Mouse (Mus musculus) lung, embryonic 14.5 days (tissue): Measurements from ENCODE around the gene Mettl2. TPM values are rescaled to one million over a fixed set of nuclear protein-coding genes. Genes with fewer than 3 reads are reported as not detected.
"Not testable (repeated sequence)": the region's sequence is repeated elsewhere in the genome, so short reads cannot be mapped to it uniquely, and the experiment has no call there.

Experiments used
- ATAC-seq: fragments of 200-750 bp; cut with Nextera tagmentation; 2 replicates; pipeline ENCODE4 v1.8.0; 2017; ENCODE audit warnings: mild to moderate bottlenecking, moderate TSS enrichment, moderate library complexity; ENCODE audit not compliant: insufficient read depth
- DNase-seq: peaks from one replicate; pipeline ENCODE4 v3.0.0-alpha.2; 2015
- H3K27ac ChIP-seq: fragments of 300-500 bp; sonication (generic); 2 replicates; pipeline ENCODE4 v1.5.1; 2014; ENCODE audit warnings: low read depth, mild to moderate bottlenecking, moderate library complexity
- H3K27me3 ChIP-seq: fragments of 300-500 bp; sonication (generic); 2 replicates; pipeline ENCODE4 v1.6.1; 2014; ENCODE audit warnings: low read length, control low read depth; ENCODE audit not compliant: insufficient read depth
- H3K36me3 ChIP-seq: fragments of 300-500 bp; sonication (generic); 2 replicates; pipeline ENCODE4 v1.6.1; 2014; ENCODE audit warnings: control low read depth; ENCODE audit not compliant: insufficient read depth
- H3K4me1 ChIP-seq: fragments of 300-500 bp; sonication (generic); 2 replicates; pipeline ENCODE4 v1.6.1; 2014; ENCODE audit warnings: antibody characterized with exemption, control low read depth; ENCODE audit not compliant: insufficient read depth
- H3K4me2 ChIP-seq: fragments of 300-500 bp; sonication (generic); 2 replicates; pipeline ENCODE4 v1.6.1; 2014; ENCODE audit warnings: mild to moderate bottlenecking
- H3K4me3 ChIP-seq: fragments of 300-500 bp; sonication (generic); 2 replicates; pipeline ENCODE4 v1.5.1; 2014; ENCODE audit warnings: low read depth, low read length
- H3K9ac ChIP-seq: fragments of 300-500 bp; sonication (generic); 2 replicates; pipeline ENCODE4 v1.6.1; 2014
- H3K9me3 ChIP-seq: fragments of 300-500 bp; sonication (generic); 2 replicates; pipeline ENCODE4 v1.6.1; 2016; ENCODE audit warnings: low read depth, low read length, control low read depth
- CTCF ChIP-seq: IDR thresholded peaks from 2 replicates; pipeline ENCODE4 v1.5.1; 2016; ENCODE audit warnings: antibody characterized with exemption, low read depth
- WGBS: fragments of 180-500 bp; shearing (Covaris S2); extraction: QIAGEN DNeasy Blood & Tissue Kit; methylation state at CpG from one replicate; pipeline ENCODE4 v1.1.7; 2014; 5-methylcytosine and 5-hydroxymethylcytosine counted together
- polyA plus RNA-seq: library from polyadenylated mRNA; unstranded; fragments of >200 nt; fragmentation: Nextera tagmentation; extraction: Ambion mirVana; gene quantifications from 2 replicates; pipeline ENCODE4 v1.2.1, GENCODE M21; 2014

Mettl2 gene
- 43.3 and 46.8 TPM in 2 replicates for polyA plus RNA-seq

DNA sequence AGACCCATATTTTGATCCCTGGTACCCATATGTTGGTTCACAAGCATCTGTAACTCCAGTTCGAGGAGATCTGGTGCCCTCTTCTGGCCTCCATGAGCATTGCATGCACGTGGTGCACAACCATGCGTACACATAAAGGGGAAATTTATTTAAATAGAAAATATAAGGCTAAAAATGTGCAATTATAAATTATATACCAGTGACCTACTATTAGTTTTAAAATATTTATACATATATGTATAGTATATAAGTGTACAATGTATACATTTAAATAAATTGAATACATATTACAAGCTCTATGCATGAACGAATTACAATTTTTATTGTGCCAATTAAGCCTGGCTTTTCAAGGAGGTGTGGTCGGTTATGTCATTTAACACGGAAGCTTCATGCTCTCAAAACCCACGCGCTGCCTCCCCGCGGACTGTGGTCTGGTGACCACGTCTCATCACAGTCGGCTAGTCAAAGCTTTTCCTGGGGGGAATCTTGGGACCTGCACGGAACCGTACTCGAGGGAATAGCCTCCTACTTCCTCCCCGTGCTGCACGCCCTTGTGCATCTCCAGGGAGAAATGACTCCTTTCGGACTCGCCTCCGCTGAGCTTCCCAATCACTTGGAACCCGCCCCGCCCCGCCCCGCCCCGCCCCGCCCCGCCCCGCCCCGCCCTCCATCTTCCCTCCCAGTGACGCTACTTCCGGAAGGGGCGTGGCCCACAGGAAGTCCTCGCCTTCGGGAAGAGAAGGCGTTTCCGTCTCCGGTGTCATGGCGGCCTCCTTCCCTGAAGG lies at the start of gene Mettl2:
Gene Mettl2 (plus strand): TSS at position 691 of the 785 bp plus-strand sequence.
- Histone ChIP-seq H3K36me3 (peaks cover 22% of the 10 kb centered on the region), H3K9me3 (no peaks in the 10 kb centered on the region), H3K4me2 (peak within 1 kb of the TSS; percentile 83), H3K27me3 (no peaks in the 10 kb centered on the region), H3K4me3 (peak within 1 kb of the TSS; percentile 99), H3K27ac (peak within 1 kb of the TSS; percentile 84; the same call in 1 of the 2 replicates), H3K9ac (peak within 1 kb of the TSS; percentile 71), H3K4me1 (peaks cover 7% of the 10 kb centered on the region)
- WGBS, result 1% methylated on average over 38 of the region's 38 CpGs
- peak; percentile 77 for TF ChIP-seq CTCF
- ATAC-seq (peak; percentile 90), DNase-seq (peak; percentile 95)

DNA sequence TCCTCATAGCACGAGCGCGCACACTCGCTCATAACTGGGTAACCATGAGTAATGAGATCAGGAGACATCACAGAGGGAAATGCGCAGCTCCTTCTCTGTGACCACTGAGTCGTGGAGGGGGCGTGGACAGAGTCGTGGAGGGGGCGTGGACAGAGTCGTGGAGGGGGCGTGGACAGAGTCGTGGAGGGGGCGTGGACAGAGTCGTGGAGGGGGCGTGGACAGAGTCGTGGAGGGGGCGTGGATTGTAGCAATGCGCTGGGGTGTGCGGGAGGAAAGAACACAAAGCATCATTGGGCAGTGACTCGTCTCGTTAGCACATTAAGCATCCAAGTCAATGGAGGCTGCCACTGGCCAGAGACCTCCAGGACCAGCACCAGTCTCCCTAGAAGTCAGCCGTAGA lies 13.8 kb upstream of the Mettl2 start:
- H3K4me1 ChIP-seq, H3K9ac ChIP-seq, H3K4me3 ChIP-seq, ATAC-seq, H3K4me2 ChIP-seq, H3K9me3 ChIP-seq, H3K27ac ChIP-seq, H3K27me3 ChIP-seq, H3K36me3 ChIP-seq, DNase-seq: not testable (repeated sequence)
- WGBS, result 70% methylated on average over 22 of the region's 22 CpGs

DNA sequence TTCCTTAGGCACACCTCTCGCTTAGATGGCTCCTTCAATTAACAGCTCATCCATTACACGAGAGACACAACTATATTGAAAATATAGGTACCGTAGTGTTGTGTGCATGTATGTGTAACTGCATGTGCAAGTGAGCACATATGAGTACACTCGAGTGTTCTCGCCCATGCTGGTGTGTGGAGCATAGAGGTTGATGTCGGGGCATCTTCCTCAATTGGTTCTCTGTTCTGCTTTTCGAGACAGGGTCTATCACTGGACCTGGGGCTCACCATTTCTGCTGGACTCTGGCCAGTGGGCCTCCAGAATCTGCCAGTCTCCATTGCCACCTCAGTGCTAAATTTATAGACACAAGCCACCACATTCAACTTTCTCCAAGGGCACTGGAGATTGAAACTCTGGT lies 8.4 kb upstream of the Mettl2 start:
- Histone ChIP-seq H3K27me3 (no peaks in the 10 kb centered on the region), H3K4me2 (no peak overlapping the region), H3K36me3 (no peaks in the 10 kb centered on the region), H3K4me3 (no peak overlapping the region), H3K9ac (no peak overlapping the region), H3K9me3 (no peaks in the 10 kb centered on the region), H3K4me1 (no peaks in the 10 kb centered on the region), H3K27ac (no peak overlapping the region)
- DNase-seq (no peak), ATAC-seq (no peak)
- no peak for TF ChIP-seq CTCF
- WGBS, result 78% methylated on average over 7 of the region's 7 CpGs

DNA sequence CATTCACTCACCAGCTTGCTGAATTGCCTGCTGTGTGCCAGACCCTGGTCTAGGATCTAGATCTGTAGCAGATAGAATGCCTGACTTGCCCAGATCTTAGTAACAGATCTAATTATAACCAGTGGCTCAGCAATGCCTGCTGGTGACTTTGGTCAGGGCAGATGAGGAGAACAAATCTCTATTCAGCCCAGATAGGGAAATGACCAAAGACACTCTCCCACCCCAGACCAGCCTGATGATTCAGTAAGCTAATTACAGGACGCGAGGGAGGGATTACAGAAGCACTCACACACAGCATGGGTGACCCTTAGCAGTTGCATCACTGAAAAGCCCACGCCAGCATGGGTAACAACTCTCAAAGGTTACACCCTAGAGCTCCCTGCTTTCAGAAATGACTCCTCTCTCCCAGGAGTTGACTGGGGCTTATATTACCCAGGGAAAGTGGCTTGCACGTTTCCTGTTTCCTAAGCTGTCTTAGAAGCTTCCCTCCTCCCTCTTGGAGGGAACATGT lies 5.6 kb upstream of the Mettl2 start:
- ATAC-seq (no peak), DNase-seq (no peak)
- H3K4me3 ChIP-seq, result no peak overlapping the region
- H3K36me3 ChIP-seq, result no peaks in the 10 kb centered on the region
- TF ChIP-seq CTCF, result no peak
- H3K4me1 ChIP-seq, result no peaks in the 10 kb centered on the region
- 22% methylated on average over 4 of the region's 4 CpGs for WGBS
- no peak overlapping the region for H3K4me2 ChIP-seq
- H3K27me3 ChIP-seq, result no peaks in the 10 kb centered on the region
- H3K9me3 ChIP-seq, result no peaks in the 10 kb centered on the region
- H3K27ac ChIP-seq, result no peak overlapping the region
- H3K9ac ChIP-seq, result no peak overlapping the region

DNA sequence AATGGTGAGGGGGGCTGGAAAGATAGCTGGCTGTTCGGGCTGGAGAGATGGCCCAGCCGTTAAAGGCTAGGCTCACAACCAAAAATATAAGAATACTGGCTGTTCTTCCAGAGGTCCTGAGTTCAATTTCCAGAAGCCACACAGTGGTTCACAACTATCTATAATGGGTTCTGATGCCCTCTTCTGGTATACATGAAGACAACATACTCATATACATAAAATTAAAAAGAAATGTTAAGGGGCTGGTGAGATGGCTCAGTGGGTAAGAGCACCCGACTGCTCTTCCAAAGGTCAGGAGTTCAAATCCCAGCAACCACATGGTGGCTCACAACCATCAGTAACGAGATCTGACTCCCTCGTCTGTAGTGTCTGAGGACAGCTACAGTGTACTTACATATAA lies 4.4 kb upstream of the Mettl2 start:
- H3K27ac ChIP-seq, result not testable (repeated sequence)

DNA sequence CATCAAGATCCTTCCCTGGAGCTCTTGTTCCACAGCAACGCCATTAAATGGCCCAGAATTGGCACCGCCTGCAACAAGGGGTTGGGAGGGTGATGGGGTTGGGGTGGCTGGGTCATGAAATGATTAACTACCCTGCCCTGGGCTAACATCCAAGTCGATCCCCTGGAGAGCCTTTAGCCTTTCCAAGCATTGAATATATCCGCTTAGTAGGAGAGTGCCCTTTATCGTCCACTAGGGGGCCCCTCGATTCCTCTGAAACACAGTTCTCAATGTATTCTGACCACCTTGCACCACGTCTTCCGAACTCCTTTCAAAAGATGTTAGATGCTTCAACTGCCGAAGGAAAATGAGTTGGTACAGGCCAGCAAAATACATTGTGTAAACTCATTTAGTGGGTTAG lies 2.2 kb upstream of the Mettl2 start:
- H3K4me1 ChIP-seq, result peaks cover 7% of the 10 kb centered on the region
- no peak overlapping the region for H3K9ac ChIP-seq
- H3K4me2 ChIP-seq, result no peak overlapping the region
- ATAC-seq (no peak; the same call in 1 of the 2 replicates), DNase-seq (peak; percentile 87)
- TF ChIP-seq CTCF, result peak; percentile 85
- H3K27me3 ChIP-seq, result no peaks in the 10 kb centered on the region
- no peak overlapping the region for H3K4me3 ChIP-seq
- WGBS, result 3% methylated on average over 9 of the region's 9 CpGs
- H3K36me3 ChIP-seq, result peaks cover 3% of the 10 kb centered on the region; the same call in 1 of the 2 replicates
- no peak overlapping the region for H3K27ac ChIP-seq
- no peaks in the 10 kb centered on the region for H3K9me3 ChIP-seq

More for the DNA sequence above, 4.4 kb upstream of the Mettl2 start:
- not testable (repeated sequence) for H3K27me3 ChIP-seq, H3K9ac ChIP-seq, H3K4me2 ChIP-seq, H3K4me3 ChIP-seq, ATAC-seq, DNase-seq, H3K36me3 ChIP-seq, H3K4me1 ChIP-seq, H3K9me3 ChIP-seq
- peak; percentile 9; the same call in 1 of the 2 replicates for TF ChIP-seq CTCF
- 64% methylated on average over 5 of the region's 5 CpGs for WGBS

DNA sequence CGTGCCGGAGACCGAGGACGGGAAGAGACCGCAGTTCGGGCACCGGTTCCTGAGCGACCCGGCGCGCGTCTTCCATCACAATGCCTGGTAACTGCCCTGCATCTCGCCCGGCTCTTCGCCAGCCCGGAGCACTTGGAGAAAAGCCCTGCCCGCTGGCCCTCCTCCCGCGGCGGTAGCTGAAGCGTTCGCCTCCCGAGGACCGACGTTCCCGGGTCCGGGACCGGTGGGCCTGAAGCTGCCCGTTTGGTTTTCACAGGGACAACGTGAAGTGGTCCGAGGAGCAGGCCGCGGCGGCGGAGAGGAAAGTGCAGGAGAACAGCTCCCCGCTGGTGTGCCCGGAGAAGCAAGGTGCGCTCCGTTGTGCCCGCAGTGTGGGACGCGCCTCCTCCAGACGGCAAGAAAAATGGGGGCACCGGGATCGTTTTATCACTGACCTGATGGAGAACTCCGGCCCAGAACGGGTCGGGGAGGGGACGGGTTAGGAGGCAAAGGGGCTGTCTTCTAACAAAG lies 350 bp downstream of the Mettl2 start:
- Histone ChIP-seq H3K36me3 (peaks cover 28% of the 10 kb centered on the region), H3K9me3 (no peaks in the 10 kb centered on the region), H3K4me1 (peaks cover 7% of the 10 kb centered on the region), H3K27me3 (no peaks in the 10 kb centered on the region), H3K4me3 (peak overlapping the region; percentile 99), H3K27ac (no peak overlapping the region), H3K9ac (peak overlapping the region; percentile 71), H3K4me2 (peak overlapping the region; percentile 83)
- TF ChIP-seq CTCF, result no peak
- ATAC-seq (0 out of 2 replicates have a peak, but pooled peaks have one; percentile 23), DNase-seq (no peak)
- WGBS, result under 1% methylated on average over 49 of the region's 49 CpGs
